Mouse (Mus musculus) cerebellum, adult (tissue): ENCODE results near the gene Prelp.
A peak's percentile ranks its signal among the peaks of the same experiment; 100 is the strongest.

Experiments used
- ATAC-seq: cut with Nextera tagmentation; 2 replicates; pipeline ENCODE4 v1.9.2; 2017; ENCODE audit warnings: mild to moderate bottlenecking, moderate library complexity, mixed read lengths; ENCODE audit not compliant: insufficient number of reproducible peaks, low FRiP score, low TSS enrichment

Prelp gene

DNA sequence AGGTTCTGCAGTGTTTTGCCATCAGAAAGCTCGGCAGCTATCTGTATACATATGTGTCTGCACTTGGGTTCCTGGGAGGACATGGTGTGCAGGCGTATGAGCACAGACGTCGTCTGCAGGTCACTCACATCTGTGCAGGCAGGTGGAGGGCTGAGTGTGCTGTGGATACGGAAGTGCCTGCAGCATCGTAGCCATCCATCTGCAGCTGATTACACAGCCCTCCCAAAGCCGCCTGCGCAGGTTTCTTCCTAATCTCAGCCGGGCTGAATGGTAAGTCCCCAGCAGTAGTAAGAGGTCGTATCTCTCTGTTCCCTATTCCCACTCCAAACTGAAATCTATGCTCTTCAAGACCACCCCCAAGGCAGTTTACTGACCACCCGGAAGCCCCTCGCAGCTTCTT is 14.8 kb downstream of the Prelp start:
- ATAC-seq = no peak

DNA sequence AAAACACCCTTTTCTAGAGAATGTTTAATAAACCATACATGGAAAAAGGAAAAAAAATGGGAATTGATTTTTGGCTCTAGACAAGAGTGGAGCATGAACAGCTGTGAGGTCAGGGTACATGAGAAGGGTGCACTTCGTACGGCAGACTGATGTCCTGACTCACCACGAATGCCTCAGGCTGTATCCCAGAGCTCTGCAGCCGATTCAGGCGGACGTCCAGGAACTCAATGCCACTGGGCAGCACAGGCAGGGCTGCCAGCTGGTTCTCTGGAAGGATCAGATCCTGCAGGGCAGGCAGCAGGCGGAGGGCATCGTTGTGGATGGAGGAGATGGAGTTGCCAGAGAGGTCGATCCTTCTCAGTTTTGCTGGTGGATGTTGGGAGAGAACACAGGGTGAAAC is 20.4 kb downstream of the Prelp start:
- peak; percentile 60; the same call in 1 of the 2 replicates for ATAC-seq

DNA sequence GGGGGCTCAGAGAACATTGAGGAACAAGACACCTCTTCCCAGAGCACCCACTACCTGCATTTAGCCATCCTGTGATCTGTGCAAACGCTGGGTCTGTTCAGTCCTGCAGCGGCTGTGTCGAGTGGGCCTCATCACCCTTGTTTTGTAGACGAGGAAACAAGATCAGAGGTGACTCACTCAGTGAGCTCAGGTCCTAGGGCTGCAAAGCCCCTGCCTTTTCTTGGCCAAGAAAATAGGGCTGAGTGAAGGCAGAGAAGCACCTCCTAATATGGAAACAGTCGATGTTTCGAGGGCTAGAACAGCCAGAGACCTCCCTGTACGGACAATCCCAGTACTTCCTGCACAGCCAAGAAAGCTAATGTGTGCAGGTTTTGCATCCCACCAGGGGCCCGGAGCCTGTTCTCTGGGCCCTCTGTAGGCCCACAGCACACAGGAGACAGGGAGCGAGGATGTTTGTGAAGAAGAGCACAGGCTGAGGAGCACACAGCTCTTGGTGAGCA is 22.1 kb downstream of the Prelp start:
- ATAC-seq = no peak

DNA sequence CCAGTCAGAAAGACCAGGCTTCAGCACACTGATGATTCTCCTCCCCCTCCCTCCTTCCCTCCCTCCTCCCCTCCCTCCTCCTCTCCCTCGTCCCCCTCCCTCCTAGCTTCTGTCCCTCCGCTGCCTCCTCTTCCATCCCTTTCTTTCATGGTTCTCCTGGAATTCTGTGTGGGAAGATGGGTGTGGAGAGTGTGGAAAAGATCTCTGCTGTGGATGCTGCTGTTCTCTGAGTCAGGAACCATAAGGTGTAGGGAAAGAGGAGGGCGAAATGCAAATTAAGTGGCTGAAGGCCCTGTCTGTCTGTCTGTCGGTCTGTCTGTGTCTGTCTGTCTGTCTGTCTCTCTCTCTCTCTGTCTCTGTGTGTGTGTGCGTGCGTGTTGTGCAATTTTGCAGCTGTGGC is 23.9 kb downstream of the Prelp start:
- ATAC-seq = no peak

DNA sequence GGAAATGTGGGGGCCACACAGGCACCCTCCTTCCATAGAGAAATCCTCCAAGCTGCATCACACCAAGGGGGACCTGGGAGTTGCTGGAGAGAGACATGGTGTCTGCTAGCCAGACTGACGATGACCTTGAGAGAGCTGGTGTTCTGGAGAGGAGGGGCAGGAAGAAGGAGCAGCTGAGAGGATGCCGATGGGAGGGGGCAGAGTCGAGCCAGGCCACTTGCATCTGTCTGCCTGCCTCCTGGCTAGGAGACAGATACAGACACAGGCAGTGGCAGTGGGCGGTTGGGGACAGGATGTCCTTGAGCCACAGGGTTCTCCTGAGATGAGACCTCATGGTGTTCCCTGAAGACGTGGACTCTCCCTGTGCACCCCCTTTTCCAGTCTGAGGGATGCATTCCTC is 29.7 kb downstream of the Prelp start:
- no peak for ATAC-seq

DNA sequence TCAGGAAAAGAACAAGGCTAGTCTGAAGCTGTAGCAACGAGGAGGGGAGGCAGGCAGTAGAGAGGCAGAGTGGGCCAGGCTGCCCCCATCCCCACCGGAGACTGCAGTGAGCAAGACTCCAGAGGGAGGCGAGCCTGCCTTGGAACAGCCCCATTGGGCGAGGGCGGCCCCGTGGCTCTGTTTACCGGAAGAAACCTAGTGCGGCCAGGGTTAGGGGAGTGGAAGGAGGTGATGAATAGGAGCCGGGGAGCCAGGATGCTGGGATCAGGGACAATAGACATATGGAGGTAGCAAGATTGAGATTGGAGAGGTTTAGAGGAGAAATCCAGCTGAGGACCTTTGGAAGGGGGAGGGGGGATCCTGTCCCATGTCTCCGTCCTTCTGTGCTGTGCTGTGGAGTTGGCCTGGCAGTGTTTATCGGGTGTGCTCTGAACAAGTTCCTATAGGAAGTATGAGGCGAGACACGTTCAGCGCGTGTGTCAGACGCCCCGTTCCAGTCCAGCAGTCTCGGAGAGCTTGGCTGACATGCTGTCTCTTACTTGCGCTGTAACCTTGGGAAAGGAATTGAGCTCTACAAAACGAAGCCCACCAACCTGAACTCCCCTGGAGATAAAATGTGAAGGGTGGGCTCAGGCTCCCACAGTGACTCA is 31.1 kb downstream of the Prelp start:
- ATAC-seq = no peak

DNA sequence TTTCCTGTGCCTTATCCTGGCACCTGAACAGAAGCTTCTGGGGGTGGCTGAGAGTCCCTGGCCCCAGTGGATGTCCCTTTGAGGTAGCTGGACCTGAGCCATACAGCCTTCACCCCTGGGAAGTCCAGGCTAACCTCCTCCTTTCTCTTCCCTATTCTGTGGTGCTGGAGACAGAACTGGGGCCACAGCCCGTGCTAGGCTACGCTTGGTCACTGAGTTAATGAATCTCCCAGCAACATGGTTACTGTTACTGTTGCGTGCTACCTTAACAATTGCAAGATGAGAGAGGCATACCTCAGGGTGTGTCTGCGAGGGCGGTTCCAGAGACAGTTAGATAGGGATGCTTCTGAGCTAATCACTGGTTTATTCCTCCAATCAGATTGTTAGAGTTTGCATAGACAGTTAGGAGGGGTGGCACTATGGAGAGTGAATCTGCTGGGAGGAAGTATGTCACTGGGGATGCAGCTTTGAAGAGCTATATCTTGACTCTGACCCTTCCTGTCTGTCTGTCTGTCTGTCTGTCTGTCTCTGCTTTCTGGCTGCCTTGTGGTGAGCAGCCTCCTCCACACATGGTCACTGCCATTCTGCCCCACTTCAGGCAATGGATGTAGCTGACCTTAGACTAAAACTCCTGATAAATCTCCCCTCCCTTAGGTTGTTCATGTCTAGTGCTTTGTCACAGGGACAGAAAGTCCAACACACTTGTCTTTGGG is 33.5 kb downstream of the Prelp start:
- ATAC-seq = no peak

DNA sequence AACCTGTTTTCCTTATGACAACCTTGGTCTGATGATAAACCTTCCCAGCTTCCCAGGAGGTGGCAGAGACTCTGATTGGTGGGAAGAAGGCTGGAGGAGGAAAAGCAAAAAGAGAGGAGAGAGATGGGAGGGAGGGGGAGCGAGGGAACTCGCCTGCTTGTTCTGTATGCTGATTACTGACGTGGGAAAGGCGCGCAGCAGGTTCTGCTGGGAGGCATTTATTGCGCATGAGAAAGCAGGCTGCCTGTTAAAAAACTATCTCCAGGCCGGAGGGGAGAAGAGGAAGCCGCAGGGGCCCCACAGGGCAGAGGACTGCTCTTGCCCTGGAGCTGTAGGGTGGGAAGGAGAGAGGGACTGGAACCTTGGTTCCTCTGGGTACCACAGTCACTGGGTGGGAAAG is 34.2 kb downstream of the Prelp start:
- ATAC-seq = peak; percentile 65

DNA sequence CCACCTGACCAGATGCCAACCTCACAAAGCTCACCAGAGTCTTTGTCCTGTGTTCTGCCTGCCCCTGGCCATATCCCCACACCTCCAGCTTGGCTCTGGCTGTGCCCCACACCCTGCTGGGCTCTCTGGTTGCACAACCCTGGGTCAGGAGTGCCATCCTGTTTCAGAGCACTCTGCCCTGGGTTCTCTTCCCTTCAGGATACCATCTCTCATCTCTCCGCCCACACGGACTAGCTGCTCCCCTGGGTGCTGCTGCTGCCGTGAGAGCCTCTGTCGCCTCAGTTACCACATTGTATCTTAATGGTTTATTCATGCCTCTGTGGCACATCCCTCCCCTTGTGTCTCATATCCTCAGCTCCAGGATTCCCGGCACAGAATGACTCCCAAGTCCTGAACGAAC is 34.8 kb downstream of the Prelp start:
- ATAC-seq = 0 out of 2 replicates have a peak, but pooled peaks have one; percentile 22

DNA sequence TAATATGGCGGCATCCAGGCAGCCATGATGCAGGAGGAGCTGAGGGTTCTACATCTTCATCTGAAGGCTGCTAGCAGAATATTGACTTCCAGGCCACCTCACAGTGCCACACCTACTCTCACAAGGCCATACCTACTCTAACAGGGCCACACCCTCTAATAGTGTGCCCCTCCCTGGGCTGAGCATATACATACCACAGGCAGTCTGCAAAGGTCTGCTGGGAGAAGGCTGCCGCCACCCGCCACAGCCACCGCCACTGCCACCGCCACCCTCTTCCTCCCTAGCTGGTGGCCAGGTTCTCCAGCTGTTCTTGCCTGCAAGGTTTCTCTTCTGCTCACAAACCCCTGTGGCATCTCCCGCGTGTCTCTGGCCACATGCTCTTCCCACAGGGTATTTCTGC is 35.4 kb downstream of the Prelp start:
- no peak for ATAC-seq

DNA sequence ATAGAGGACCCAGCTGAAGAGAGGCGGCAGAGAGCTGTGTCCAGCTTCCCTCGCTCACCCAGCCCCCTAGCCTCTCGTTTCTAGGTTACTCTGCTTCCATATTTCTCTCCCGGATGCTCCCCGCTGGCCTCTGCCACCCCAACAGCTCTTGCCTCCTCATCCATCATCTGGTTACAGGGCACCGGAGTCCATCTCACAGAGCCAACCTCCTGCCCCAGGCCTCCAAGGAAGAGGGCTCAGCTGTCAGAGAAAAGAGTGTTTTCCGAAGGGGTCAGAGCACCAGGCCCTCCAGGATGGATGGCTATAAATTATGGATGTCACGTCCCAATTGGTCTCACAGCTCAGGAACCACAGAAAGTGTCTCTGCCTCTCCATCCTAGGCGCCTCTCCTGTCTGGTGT is 36.5 kb downstream of the Prelp start:
- ATAC-seq = no peak

DNA sequence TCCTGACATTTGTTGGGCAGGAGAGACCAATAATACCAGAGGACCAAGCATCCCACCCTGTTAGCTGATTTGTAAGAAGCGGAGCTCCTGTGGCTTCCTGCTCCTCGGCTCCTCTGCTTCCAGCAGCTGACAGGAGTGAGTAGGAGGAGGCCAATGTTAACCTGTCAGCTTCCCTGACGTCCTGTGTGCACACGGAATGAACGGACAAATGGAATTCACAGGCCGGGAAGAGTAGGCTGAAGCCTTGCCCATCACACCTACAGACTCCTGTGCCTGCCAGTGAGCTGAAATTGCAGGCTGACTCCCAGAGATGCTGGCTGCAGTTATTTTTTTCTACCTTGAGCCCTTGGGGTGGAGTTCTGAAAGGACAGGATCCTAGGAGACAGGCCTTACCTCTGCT is 37.1 kb downstream of the Prelp start:
- ATAC-seq = no peak

DNA sequence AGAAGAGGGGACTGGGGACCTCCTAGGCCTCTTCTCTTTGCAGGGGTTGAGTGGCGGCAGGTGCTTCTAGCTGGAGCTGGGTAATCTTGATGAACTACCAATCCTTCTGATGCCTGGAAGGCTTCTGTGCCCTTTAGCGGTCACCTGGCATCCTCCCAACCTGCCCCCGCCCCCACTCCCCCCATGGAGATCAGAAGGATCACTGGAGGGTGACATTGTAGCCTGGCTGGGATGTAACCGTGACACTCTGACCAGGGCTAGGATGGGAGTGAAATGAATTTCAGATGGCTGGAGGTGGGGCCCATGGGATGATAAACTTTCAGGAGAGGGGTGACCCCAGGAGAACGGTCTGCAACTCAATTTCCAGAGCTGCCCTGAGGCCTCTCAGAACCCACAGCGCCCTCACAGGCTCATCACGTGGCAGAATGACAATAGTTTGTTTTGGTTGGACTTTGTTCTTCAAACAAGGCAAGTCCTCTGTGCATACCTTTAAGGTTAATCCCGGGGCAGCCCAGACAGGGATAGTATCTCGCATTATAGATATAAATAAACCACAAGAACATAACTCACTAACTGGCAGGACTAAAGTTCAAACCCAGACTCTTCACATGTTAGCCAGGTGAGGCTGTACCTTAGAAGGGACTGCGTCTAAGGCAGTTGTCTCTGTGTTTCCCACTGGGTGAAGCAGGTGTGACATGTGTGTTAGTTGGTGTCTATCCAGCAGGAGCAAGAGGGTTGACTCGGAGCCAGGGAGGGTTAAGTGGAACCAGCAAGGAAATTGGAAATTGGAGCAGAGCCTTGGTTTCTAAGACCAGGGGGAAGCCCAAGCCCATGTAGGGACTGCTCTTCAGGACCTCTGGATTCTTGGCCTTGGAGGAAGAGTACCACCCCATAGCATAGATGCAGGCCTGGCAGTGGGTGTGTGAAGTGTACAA is 38.7 kb downstream of the Prelp start:
- ATAC-seq = no peak

DNA sequence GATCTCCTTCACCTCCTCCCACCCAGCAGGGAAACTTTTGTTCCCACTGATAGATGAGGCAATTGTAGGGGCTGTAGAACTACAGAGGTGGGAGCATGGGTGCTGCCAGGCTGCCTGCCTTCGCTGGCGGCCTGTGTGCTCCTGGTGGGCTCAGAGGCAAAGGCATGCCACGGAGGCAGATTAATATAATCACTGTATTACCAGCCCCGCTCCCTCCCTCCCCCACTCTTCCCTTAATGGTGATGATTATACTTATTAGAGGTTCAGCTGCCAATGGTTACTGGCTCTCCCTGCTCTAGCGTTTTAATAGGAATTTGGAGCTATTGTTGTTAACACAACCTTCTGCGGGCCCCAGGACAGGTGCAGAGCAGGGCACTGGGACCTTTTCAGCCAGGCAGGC is 39.4 kb downstream of the Prelp start:
- ATAC-seq = no peak

DNA sequence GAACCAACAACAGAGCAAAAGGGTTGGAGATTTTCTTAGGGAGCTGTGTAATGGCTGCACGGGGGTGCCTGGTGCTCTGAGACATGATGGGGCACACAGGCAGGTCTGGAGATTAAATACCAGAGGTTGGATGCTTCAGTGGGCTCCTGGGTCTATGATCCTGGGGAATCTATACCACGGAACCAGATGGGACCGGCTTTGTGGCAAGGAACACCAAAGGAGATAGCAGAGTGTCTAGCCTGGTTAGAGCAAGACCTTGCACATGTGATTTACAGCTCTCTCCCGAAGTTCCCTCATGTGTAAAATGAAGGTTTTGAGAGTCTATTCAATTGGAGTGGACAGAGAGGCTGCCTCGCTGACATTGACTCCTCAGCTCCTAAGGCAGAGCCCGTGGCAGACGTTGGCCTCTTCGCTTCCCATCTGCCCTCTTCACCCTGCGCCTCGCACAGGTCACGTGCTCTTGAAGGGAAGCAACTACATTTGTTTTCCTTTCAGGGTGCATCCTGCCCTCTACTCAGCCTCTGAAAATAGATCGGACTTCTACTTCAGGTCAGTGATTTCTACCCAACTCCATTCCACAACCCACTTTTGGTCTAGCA is 42.3 kb downstream of the Prelp start:
- ATAC-seq = no peak

DNA sequence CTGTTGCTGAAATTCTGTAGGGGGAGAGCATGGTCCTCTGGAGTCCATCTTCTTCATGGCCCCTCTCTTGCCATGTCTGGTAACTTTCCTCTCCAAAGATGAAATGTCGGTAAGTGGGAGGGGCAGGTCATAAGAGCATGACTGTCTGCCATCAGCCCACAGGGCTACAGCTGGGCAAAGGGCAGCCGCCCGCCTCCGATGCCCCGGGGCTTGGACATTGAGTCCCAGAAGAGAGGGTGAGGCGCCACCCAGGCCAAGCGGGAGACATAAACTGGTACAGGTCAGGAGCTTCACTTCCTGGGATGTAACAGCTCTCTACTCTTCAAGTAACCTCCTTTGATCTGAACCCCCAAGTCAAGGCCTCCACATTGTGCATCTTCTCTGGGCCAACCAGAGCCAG is 44.3 kb downstream of the Prelp start:
- no peak for ATAC-seq

DNA sequence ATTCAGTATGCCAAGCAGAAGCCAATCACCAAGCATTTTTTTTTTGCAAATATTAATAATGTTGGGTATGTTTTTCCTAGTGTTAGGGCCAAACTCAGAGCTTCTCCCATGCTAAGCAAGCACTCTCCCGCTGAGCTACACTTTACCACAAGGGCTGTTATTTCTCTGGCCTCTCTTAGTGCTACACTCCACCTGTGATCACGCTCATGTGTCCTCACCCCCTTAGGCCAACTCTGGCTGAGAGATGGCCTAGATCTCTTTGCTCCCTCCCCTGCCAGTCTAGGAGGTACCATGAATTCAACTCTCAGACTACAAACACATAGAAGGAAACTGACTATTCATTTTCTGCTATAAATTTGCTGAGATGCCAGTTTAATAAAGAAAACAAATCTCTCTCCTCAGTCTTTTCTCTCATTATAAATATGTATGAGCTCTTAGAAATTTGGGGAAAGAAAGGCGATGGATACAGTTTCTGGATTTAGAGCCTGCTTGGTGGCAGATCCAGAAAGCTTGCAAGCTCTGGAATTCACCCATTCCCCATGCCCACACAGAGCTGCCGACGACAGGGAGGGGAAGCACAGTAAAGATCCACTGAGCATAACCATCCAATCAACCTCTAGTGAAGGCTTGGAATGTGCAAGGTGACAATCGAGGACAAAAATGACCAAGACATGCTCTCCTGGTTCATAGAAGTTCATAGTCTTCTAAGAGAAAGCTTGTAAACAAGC is 48.0 kb downstream of the Prelp start:
- peak; percentile 83; the same call in 1 of the 2 replicates for ATAC-seq

DNA sequence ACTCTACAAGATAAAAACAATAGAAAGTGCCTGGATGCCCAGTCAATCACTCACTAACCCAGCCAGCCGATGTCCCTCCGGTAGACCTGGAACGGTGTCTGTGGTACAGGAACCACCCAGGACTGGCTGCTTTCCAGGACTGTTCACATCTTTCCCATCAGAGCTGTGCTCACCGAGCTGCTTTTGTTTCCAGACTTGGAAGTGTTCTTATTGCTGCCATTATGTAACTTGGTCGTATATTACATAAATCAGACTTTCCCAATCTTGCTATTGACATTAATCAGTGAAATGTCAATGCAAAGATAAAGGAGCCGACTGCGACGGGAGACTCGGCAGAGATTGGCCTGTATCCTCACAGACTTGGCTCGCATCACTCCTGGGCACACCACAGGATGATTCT is 50.0 kb downstream of the Prelp start:
- ATAC-seq = 0 out of 2 replicates have a peak, but pooled peaks have one; percentile 42

DNA sequence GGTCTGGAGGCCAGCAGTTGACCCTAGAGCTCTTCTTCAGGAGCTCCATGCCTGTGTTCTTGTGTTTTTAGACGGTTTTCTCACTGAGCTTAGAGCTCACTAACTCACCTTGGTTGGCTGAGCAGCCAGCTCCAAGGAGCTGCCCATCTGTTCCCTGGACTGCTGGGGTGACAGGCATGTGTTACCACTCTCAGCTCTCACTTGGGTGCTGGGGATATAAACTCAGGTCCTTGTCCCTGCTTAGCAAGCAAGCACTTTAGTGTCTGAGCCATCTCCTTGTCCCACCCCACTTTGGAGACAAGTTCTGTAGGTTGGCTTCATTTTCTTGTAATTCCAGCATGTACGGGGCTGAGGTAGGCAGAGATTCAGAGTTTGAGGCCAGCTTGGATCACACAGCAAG is 52.0 kb downstream of the Prelp start:
- peak; percentile 81 for ATAC-seq
